Mouse (Mus musculus): ENCODE data around the gene Fitm1.

DNA sequence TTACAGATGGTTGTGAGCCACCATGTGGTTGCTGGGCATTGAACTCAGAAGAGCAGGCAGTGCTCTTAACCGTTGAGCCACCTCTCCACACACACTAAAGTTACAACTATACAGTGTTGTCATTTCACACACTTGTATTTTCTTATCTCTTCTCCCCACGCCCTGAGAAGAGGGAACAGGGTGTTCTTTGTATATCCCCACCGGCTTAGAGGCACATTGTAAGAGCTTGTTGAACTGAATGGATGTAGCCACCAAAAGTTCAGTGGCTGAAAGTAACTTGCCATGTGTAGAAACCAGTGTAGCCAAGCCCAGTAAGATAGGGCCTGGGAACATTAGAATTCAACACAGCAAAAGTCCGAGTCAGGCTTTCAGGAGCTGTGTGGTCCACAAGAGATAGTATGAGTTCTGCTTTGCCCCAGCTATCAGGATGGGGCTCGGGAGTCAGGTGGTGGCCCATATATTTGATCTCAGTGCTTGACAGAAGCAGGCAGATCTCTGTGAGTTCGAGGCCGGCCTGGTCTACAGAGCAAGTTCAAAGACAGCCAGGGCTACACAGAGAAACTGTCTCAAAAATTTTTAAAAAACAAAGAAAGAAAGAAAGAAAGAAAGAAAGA lies 39.3 kb downstream of the Fitm1 start:
- TF ChIP-seq CTCF (IDR thresholded peaks at IDR 0.05; ENCODE audit: extremely low read depth, insufficient read depth, low read length): no peak
- no peak for TF ChIP-seq POLR2A (IDR thresholded peaks at IDR 0.05; ENCODE audit: extremely low read depth, insufficient read depth, low read length)
